Mouse (Mus musculus): ENCODE data around the gene Wdr74. TPM values are rescaled to one million over a fixed set of nuclear protein-coding genes. Genes with fewer than 3 reads are reported as not detected.

Wdr74 gene
- polyA plus RNA-seq, 1 experiment = 28.2 TPM

DNA sequence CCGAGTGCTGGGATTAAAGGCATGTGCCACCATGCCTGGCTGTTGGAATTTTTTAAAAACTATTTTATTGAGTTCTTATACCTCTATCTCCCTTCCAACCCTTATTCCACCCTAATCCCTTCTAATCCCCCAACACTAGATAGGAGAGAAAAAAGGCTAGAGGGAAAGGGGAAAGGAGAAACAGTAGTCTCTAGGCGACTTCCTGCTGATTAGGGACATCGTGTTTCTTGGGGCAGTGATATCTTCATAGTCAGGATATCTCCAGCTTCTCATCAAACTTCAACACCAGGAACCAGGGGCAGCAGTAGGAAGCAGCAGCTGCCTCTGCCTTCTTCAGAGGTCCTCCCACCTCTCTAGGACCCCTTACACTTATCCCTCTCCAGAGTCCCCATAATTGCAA, 1.3 kb upstream of the Wdr74 start:
- WGBS = 87% methylated on average over 3 of the region's 3 CpGs
- Histone ChIP-seq H3K27ac (ENCODE audit: insufficient read depth, low read depth, low read length) (no peak overlapping the region), H3K4me3 (ENCODE audit: insufficient read depth, low read depth, low read length) (no peak overlapping the region), H3K27me3 (replicated peaks; ENCODE audit: control insufficient read depth, insufficient read depth, low read length) (no peaks in the 10 kb centered on the region), H3K4me1 (ENCODE audit: control insufficient read depth, insufficient read depth, low read length) (no peaks in the 10 kb centered on the region; the same call in 1 of the 2 replicates), H3K36me3 (ENCODE audit: control insufficient read depth, insufficient read depth, low read length) (no peaks in the 10 kb centered on the region)
- DNase-seq = no peak
- TF ChIP-seq CTCF (conservative IDR thresholded peaks at IDR 0.05; ENCODE audit: insufficient read depth, insufficient read length, low read depth, low read length) (no peak), POLR2A (IDR thresholded peaks at IDR 0.05; ENCODE audit: low read depth, low read length) (no peak)

DNA sequence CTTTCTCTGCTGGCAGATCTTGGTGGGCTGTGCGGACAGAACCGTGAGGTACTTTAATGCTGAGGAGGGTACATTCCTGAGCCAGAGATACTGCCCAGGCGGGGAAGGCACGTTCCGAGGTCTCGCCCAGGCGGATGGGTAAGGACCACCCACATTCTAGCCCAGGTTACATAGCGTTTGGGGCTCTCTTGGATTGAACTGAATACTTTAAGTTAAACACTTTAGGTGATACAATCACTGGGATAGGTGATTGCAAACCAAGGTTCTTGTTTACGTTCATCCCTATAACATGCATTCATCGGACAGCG, 487 bp downstream of the Wdr74 start:
- Histone ChIP-seq H3K4me3 (ENCODE audit: insufficient read depth, low read depth, low read length) (peak overlapping the region; percentile 94), H3K27me3 (replicated peaks; ENCODE audit: control insufficient read depth, insufficient read depth, low read length) (no peaks in the 10 kb centered on the region), H3K36me3 (ENCODE audit: control insufficient read depth, insufficient read depth, low read length) (no peaks in the 10 kb centered on the region), H3K4me1 (ENCODE audit: control insufficient read depth, insufficient read depth, low read length) (peaks cover 7% of the 10 kb centered on the region; the same call in 1 of the 2 replicates), H3K27ac (ENCODE audit: insufficient read depth, low read depth, low read length) (no peak overlapping the region)
- 2% methylated on average over 11 of the region's 11 CpGs for WGBS
- TF ChIP-seq POLR2A (IDR thresholded peaks at IDR 0.05; ENCODE audit: low read depth, low read length) (no peak), CTCF (conservative IDR thresholded peaks at IDR 0.05; ENCODE audit: insufficient read depth, insufficient read length, low read depth, low read length) (no peak)
- no peak for DNase-seq

DNA sequence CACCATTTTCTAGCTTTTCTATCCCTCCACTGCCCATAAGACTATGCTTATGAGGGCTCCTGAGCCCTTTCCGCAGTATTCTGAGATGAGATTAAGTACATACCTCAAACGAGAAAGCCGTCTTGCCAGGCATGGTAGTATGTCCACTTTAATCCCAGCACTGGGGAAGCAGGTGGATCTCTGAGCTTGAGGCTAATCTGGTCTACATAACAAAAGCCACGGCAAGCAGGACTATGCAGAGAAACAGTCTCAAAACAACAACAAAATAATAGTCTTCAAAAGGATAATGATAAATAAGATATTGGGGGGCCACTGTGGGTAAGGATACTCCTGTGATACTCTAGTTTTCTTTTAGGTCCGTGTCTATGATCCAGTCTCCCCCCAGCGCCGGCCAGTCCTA, 3.3 kb downstream of the Wdr74 start:
- Histone ChIP-seq H3K4me1 (ENCODE audit: control insufficient read depth, insufficient read depth, low read length) (peaks cover 14% of the 10 kb centered on the region; the same call in 1 of the 2 replicates), H3K36me3 (ENCODE audit: control insufficient read depth, insufficient read depth, low read length) (peaks cover 1% of the 10 kb centered on the region; the same call in 1 of the 2 replicates), H3K27ac (ENCODE audit: insufficient read depth, low read depth, low read length) (no peak overlapping the region), H3K27me3 (replicated peaks; ENCODE audit: control insufficient read depth, insufficient read depth, low read length) (no peaks in the 10 kb centered on the region), H3K4me3 (ENCODE audit: insufficient read depth, low read depth, low read length) (no peak overlapping the region)
- TF ChIP-seq CTCF (conservative IDR thresholded peaks at IDR 0.05; ENCODE audit: insufficient read depth, insufficient read length, low read depth, low read length) (no peak), POLR2A (IDR thresholded peaks at IDR 0.05; ENCODE audit: low read depth, low read length) (no peak)
- no peak for DNase-seq
- 89% methylated on average over 7 of the region's 7 CpGs for WGBS

DNA sequence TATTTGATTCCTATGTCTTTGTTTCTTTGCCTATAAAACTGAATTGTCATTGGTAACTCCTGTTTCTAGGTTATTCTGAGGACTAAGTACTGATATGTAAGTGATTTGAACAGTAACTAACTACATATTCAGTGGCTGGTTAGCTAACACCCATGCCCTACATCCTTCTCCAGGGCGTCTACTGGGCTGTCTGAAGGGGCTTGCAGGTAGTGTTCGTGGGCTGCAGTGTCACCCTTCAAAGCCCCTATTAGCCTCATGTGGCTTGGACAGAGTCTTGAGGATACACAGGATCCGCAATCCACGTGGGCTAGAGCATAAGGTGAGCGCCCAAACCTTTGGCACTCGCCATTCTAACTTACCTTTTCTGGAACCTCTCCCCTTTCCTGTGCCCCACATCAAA, 4.0 kb downstream of the Wdr74 start:
- H3K36me3 ChIP-seq (ENCODE audit: control insufficient read depth, insufficient read depth, low read length) = peaks cover 1% of the 10 kb centered on the region; the same call in 1 of the 2 replicates
- WGBS = 93% methylated on average over 6 of the region's 6 CpGs
- H3K27ac ChIP-seq (ENCODE audit: insufficient read depth, low read depth, low read length) = no peak overlapping the region
- DNase-seq = no peak
- no peak overlapping the region for H3K4me3 ChIP-seq (ENCODE audit: insufficient read depth, low read depth, low read length)
- H3K27me3 ChIP-seq (replicated peaks; ENCODE audit: control insufficient read depth, insufficient read depth, low read length) = no peaks in the 10 kb centered on the region
- TF ChIP-seq CTCF (conservative IDR thresholded peaks at IDR 0.05; ENCODE audit: insufficient read depth, insufficient read length, low read depth, low read length) (no peak), POLR2A (IDR thresholded peaks at IDR 0.05; ENCODE audit: low read depth, low read length) (no peak)
- H3K4me1 ChIP-seq (ENCODE audit: control insufficient read depth, insufficient read depth, low read length) = peaks cover 14% of the 10 kb centered on the region; the same call in 1 of the 2 replicates

DNA sequence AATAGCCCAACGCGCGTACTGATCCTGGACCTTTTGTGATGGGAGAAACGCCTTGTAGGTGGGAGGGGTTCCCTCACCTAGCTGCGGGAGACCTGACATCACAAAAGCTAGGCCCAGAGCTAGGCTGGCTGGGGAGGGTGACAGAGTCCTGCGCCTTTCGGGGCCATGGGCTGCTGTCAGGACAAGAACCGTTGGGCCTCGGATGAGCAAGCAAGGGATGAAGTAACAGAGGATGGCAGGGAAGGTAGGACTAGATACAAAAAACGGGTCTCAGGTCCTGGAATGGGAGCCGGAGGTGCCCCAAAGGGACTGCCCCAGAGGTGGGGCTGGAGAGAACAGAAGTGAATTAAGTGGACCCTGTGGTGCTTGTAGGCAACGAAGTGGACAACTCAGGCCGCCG, 5.0 kb downstream of the Wdr74 start, which contains the start of gene 1700092M07Rik:
TSS of gene 1700092M07Rik (plus strand) at position 116 of the 400 bp plus-strand sequence.
- no peaks in the 10 kb centered on the region for H3K27me3 ChIP-seq (replicated peaks; ENCODE audit: control insufficient read depth, insufficient read depth, low read length)
- peak within 1 kb of the TSS; percentile 90 for H3K27ac ChIP-seq (ENCODE audit: insufficient read depth, low read depth, low read length)
- H3K4me1 ChIP-seq (ENCODE audit: control insufficient read depth, insufficient read depth, low read length) = peaks cover 14% of the 10 kb centered on the region; the same call in 1 of the 2 replicates
- 46% methylated on average over 14 of the region's 14 CpGs for WGBS
- TF ChIP-seq POLR2A (IDR thresholded peaks at IDR 0.05; ENCODE audit: low read depth, low read length) (no peak), CTCF (conservative IDR thresholded peaks at IDR 0.05; ENCODE audit: insufficient read depth, insufficient read length, low read depth, low read length) (no peak)
- peaks cover 1% of the 10 kb centered on the region; the same call in 1 of the 2 replicates for H3K36me3 ChIP-seq (ENCODE audit: control insufficient read depth, insufficient read depth, low read length)
- DNase-seq = no peak
- peak within 1 kb of the TSS; percentile 59 for H3K4me3 ChIP-seq (ENCODE audit: insufficient read depth, low read depth, low read length)

DNA sequence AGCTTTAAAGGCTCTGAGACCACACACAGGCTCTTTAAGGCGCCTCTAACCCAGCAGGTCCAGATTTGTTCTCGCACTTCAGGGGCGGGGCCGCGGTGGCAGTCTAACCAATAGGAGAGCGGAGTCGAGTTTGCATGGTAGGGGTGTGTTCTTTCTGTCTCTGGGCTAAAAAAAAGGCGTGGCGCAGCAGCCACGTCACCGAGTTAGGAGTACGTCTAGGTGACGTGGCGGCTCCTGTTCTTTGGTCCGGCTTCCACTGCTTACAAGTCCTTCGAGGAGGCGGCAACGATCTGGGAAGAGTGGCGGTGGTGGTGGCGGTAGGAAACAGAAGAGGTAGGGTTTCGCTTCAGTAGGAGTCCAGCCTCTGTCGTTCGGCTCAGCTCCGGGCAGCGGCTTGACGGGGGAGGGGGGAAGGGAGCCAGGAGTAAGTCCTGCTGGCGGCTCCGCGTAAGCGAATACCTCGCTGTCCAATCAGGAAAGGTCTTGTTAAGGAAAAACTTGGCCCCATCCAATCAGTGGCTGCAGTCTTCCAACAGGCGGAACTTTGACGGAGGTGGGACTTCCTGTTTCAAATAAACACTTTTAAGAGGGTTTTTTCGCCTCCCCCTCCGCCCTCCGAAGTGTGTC, 5.7 kb downstream of the Wdr74 start, which contains the start of gene Stx5a:
TSS of gene Stx5a (plus strand) at position 171 of the 627 bp plus-strand sequence.
- WGBS = under 1% methylated on average over 36 of the region's 36 CpGs
- TF ChIP-seq CTCF (conservative IDR thresholded peaks at IDR 0.05; ENCODE audit: insufficient read depth, insufficient read length, low read depth, low read length) (no peak), POLR2A (IDR thresholded peaks at IDR 0.05; ENCODE audit: low read depth, low read length) (peak; percentile 35)
- H3K27ac ChIP-seq (ENCODE audit: insufficient read depth, low read depth, low read length) = peak within 1 kb of the TSS; percentile 90
- peak; percentile 99 for DNase-seq
- peaks cover 1% of the 10 kb centered on the region; the same call in 1 of the 2 replicates for H3K36me3 ChIP-seq (ENCODE audit: control insufficient read depth, insufficient read depth, low read length)
- peak within 1 kb of the TSS; percentile 75 for H3K4me3 ChIP-seq (ENCODE audit: insufficient read depth, low read depth, low read length)
- no peaks in the 10 kb centered on the region for H3K27me3 ChIP-seq (replicated peaks; ENCODE audit: control insufficient read depth, insufficient read depth, low read length)
- H3K4me1 ChIP-seq (ENCODE audit: control insufficient read depth, insufficient read depth, low read length) = peaks cover 14% of the 10 kb centered on the region; the same call in 1 of the 2 replicates

DNA sequence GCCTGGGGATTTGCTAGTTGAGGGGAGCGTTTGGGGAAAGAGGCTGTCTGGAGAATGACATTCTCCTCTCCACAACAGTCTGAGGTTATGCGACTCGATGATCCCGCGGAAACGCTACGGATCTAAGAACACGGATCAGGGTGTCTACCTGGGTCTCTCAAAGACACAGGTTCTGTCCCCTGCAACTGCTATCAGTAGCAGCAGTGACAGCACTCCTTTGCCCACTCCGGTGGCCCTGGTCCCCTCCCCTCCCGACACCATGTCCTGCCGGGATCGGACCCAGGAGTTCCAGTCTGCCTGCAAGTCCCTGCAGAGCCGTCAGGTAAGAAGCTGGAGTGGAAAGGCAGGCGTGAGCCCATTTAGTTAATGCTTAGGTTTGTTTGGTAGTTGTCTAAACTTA, 6.5 kb downstream of the Wdr74 start:
- peak overlapping the region; percentile 75 for H3K4me3 ChIP-seq (ENCODE audit: insufficient read depth, low read depth, low read length)
- 4% methylated on average over 14 of the region's 14 CpGs for WGBS
- peak overlapping the region; percentile 56 for H3K27ac ChIP-seq (ENCODE audit: insufficient read depth, low read depth, low read length)
- peaks cover 1% of the 10 kb centered on the region; the same call in 1 of the 2 replicates for H3K36me3 ChIP-seq (ENCODE audit: control insufficient read depth, insufficient read depth, low read length)
- DNase-seq = no peak
- TF ChIP-seq CTCF (conservative IDR thresholded peaks at IDR 0.05; ENCODE audit: insufficient read depth, insufficient read length, low read depth, low read length) (no peak), POLR2A (IDR thresholded peaks at IDR 0.05; ENCODE audit: low read depth, low read length) (no peak)
- no peaks in the 10 kb centered on the region for H3K27me3 ChIP-seq (replicated peaks; ENCODE audit: control insufficient read depth, insufficient read depth, low read length)
- peaks cover 14% of the 10 kb centered on the region; the same call in 1 of the 2 replicates for H3K4me1 ChIP-seq (ENCODE audit: control insufficient read depth, insufficient read depth, low read length)
